Mouse (Mus musculus): ENCODE data around the gene Tmem161a. TPM values are rescaled to one million over a fixed set of nuclear protein-coding genes. Genes with fewer than 3 reads are reported as not detected.

The Tmem161a gene
- total RNA-seq (2014; fragmentation: Nextera tagmentation) = 40.0 and 40.9 TPM in 2 replicates
- 12.2 and 18.0 TPM in 2 replicates for total RNA-seq (2017)

- ATAC-seq (replicated peaks; ENCODE audit: low FRiP score, low TSS enrichment, poor library complexity, severe bottlenecking) = peak; percentile 98
These were observed at the start of gene Tmem161a for GRCm38 (mm10) chr8:70172043-70172681. Tmem161a (plus strand) TSS chr8:70172356.

GRCm38 (mm10) chr8:70122863-70123262 lies 49.3 kb upstream of the Tmem161a start:
- no peak for ATAC-seq (replicated peaks; ENCODE audit: low FRiP score, low TSS enrichment, poor library complexity, severe bottlenecking)

- ATAC-seq (replicated peaks; ENCODE audit: low FRiP score, low TSS enrichment, poor library complexity, severe bottlenecking) = no peak
These were observed 47.2 kb upstream of the Tmem161a start for GRCm38 (mm10) chr8:70124992-70125391.

GRCm38 (mm10) chr8:70128435-70128834 lies 43.7 kb upstream of the Tmem161a start:
- no peak for ATAC-seq (replicated peaks; ENCODE audit: low FRiP score, low TSS enrichment, poor library complexity, severe bottlenecking)

- ATAC-seq (replicated peaks; ENCODE audit: low FRiP score, low TSS enrichment, poor library complexity, severe bottlenecking) = no peak
These were observed 42.7 kb upstream of the Tmem161a start for GRCm38 (mm10) chr8:70129309-70129952.

GRCm38 (mm10) chr8:70130066-70130465 lies 42.1 kb upstream of the Tmem161a start:
- ATAC-seq (replicated peaks; ENCODE audit: low FRiP score, low TSS enrichment, poor library complexity, severe bottlenecking) = no peak

- peak; percentile 93 for ATAC-seq (replicated peaks; ENCODE audit: low FRiP score, low TSS enrichment, poor library complexity, severe bottlenecking)
These were observed 40.8 kb upstream of the Tmem161a start, which contains the start of gene Nr2c2ap for GRCm38 (mm10) chr8:70131166-70131883. Nr2c2ap (plus strand) TSS chr8:70131333.

- no peak for ATAC-seq (replicated peaks; ENCODE audit: low FRiP score, low TSS enrichment, poor library complexity, severe bottlenecking)
These were observed 38.1 kb upstream of the Tmem161a start for GRCm38 (mm10) chr8:70134086-70134485.

- ATAC-seq (replicated peaks; ENCODE audit: low FRiP score, low TSS enrichment, poor library complexity, severe bottlenecking) = no peak
These were observed 37.2 kb upstream of the Tmem161a start for GRCm38 (mm10) chr8:70134931-70135330.

GRCm38 (mm10) chr8:70136591-70136990 lies 35.6 kb upstream of the Tmem161a start:
- ATAC-seq (replicated peaks; ENCODE audit: low FRiP score, low TSS enrichment, poor library complexity, severe bottlenecking) = no peak

- ATAC-seq (replicated peaks; ENCODE audit: low FRiP score, low TSS enrichment, poor library complexity, severe bottlenecking) = no peak
These were observed 34.3 kb upstream of the Tmem161a start for GRCm38 (mm10) chr8:70137890-70138289.

GRCm38 (mm10) chr8:70139026-70139857 lies 32.9 kb upstream of the Tmem161a start, which contains the start of the genes Rfxank, Borcs8 and Mef2b:
Rfxank (minus strand) TSS chr8:70139154.
Borcs8 (plus strand) TSS chr8:70139499.
Mef2b (plus strand) TSS chr8:70139711.
- ATAC-seq (replicated peaks; ENCODE audit: low FRiP score, low TSS enrichment, poor library complexity, severe bottlenecking) = peak; percentile 92

- no peak for ATAC-seq (replicated peaks; ENCODE audit: low FRiP score, low TSS enrichment, poor library complexity, severe bottlenecking)
These were observed 32.2 kb upstream of the Tmem161a start for GRCm38 (mm10) chr8:70139981-70140380.

GRCm38 (mm10) chr8:70147678-70148607 lies 24.2 kb upstream of the Tmem161a start:
- ATAC-seq (replicated peaks; ENCODE audit: low FRiP score, low TSS enrichment, poor library complexity, severe bottlenecking) = no peak

- ATAC-seq (replicated peaks; ENCODE audit: low FRiP score, low TSS enrichment, poor library complexity, severe bottlenecking) = no peak
These were observed 22.0 kb upstream of the Tmem161a start for GRCm38 (mm10) chr8:70150158-70150557.

- ATAC-seq (replicated peaks; ENCODE audit: low FRiP score, low TSS enrichment, poor library complexity, severe bottlenecking) = peak; percentile 99
These were observed 19.5 kb upstream of the Tmem161a start for GRCm38 (mm10) chr8:70152537-70153257.

- ATAC-seq (replicated peaks; ENCODE audit: low FRiP score, low TSS enrichment, poor library complexity, severe bottlenecking) = no peak
These were observed 14.8 kb upstream of the Tmem161a start for GRCm38 (mm10) chr8:70157240-70157800.

Data from megakaryocyte-erythroid progenitor cell, adult 5-6 weeks (primary cell).